Mouse (Mus musculus): ENCODE measurements at regions not wholly inside any gene's neighbourhood (a gene's known extent, or its start where the extent isn't known, plus 50 kb on each side); places are given as distances from the start of the nearest gene placed in this dataset.

GRCm38 (mm10) chr1:41892376-41892775 lies 803.2 kb upstream of the Pou3f3 start:
- TF ChIP-seq EP300 (IDR thresholded peaks at IDR 0.05; ENCODE audit: low read depth) (no peak), CTCF (IDR thresholded peaks at IDR 0.05; ENCODE audit: low read depth) (no peak)

All from liver, postnatal 0 days (tissue).